Mouse (Mus musculus): ENCODE data around the gene Endod1. TPM values are rescaled to one million over a fixed set of nuclear protein-coding genes. Genes with fewer than 3 reads are reported as not detected.

Gene Endod1
- polyA plus RNA-seq (2015; fragmentation: Nextera tagmentation; extraction: Ambion mirVana): 27.1 and 36.7 TPM in 2 replicates

- H3K9ac ChIP-seq (ENCODE audit: low read depth, low read length): peak within 1 kb of the TSS; percentile 96
- no peaks in the 10 kb centered on the region for H3K36me3 ChIP-seq (ENCODE audit: control insufficient read depth, insufficient read depth, low read length)
- peak within 1 kb of the TSS; percentile 93 for H3K27ac ChIP-seq (ENCODE audit: low read length)
- WGBS: 1% methylated on average over 8 of the region's 8 CpGs
- peaks cover 18% of the 10 kb centered on the region for H3K4me1 ChIP-seq (ENCODE audit: control insufficient read depth, insufficient read depth, low read length)
- H3K4me3 ChIP-seq (ENCODE audit: low read depth, low read length): peak within 1 kb of the TSS; percentile 82
- peak; percentile 78 for ATAC-seq
- no peaks in the 10 kb centered on the region for H3K9me3 ChIP-seq (replicated peaks; ENCODE audit: control insufficient read depth, low read length, poor library complexity, severe bottlenecking)
- peak within 1 kb of the TSS; percentile 81 for H3K4me2 ChIP-seq (ENCODE audit: low read length)
- no peaks in the 10 kb centered on the region for H3K27me3 ChIP-seq (ENCODE audit: control insufficient read depth, insufficient read depth, low read depth, low read length)
Measured at GRCm38 (mm10) chr9:14381353-14382055, at the start of gene Endod1. TSS of gene Endod1 (minus strand) at chr9:14381507.

DNA sequence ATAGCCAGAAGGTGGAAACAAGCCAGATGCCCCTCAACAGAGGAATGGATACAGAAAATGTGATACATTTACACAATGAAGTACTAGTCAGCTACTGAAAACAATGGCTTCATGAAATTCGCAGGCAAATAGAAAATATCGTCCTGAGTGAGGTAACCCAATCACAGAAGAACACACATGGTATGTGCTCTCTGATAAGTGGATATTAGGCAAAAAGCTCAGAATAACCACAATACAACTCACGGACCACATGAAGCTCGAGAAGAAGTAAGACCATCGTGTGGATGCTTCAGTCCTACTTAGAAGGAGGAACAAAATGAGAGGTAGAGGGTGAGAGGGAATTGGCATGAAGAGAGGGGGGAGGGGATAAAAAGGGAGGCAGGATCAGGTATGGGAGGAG is 27.8 kb upstream of the Endod1 start:
- ATAC-seq: no peak
- Histone ChIP-seq H3K36me3 (ENCODE audit: control insufficient read depth, insufficient read depth, low read length) (no peaks in the 10 kb centered on the region), H3K4me2 (ENCODE audit: low read length) (no peak overlapping the region), H3K27me3 (ENCODE audit: control insufficient read depth, insufficient read depth, low read depth, low read length) (no peaks in the 10 kb centered on the region), H3K9ac (ENCODE audit: low read depth, low read length) (no peak overlapping the region), H3K4me3 (ENCODE audit: low read depth, low read length) (no peak overlapping the region), H3K4me1 (ENCODE audit: control insufficient read depth, insufficient read depth, low read length) (no peaks in the 10 kb centered on the region), H3K9me3 (replicated peaks; ENCODE audit: control insufficient read depth, low read length, poor library complexity, severe bottlenecking) (no peaks in the 10 kb centered on the region), H3K27ac (ENCODE audit: low read length) (no peak overlapping the region)
- 97% methylated on average over 5 of the region's 5 CpGs for WGBS

DNA sequence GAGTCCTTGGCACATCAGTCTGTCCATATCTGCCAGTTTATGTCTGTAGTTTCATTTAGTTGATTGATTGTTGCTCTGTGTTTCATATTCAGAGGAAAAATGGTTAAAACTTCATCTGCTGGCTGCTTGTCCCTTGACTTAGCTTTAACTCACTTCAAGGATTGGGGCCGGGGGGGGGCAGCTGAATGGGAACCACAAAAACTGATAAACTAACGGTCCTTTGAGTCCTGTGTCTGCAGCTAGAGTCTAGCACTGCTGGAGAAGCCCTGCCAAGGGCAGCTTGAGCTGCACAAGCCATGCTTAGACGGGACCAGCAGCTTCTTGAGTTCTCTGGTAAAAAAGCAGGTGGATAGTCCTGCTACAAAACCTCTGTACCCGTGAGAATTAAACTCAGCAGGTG is 26.7 kb upstream of the Endod1 start:
- Histone ChIP-seq H3K27me3 (ENCODE audit: control insufficient read depth, insufficient read depth, low read depth, low read length) (no peaks in the 10 kb centered on the region), H3K9me3 (replicated peaks; ENCODE audit: control insufficient read depth, low read length, poor library complexity, severe bottlenecking) (no peaks in the 10 kb centered on the region), H3K9ac (ENCODE audit: low read depth, low read length) (no peak overlapping the region), H3K27ac (ENCODE audit: low read length) (no peak overlapping the region), H3K4me3 (ENCODE audit: low read depth, low read length) (no peak overlapping the region), H3K36me3 (ENCODE audit: control insufficient read depth, insufficient read depth, low read length) (no peaks in the 10 kb centered on the region), H3K4me1 (ENCODE audit: control insufficient read depth, insufficient read depth, low read length) (no peaks in the 10 kb centered on the region), H3K4me2 (ENCODE audit: low read length) (no peak overlapping the region)
- no peak for ATAC-seq
- 79% methylated on average over 4 of the region's 4 CpGs for WGBS

DNA sequence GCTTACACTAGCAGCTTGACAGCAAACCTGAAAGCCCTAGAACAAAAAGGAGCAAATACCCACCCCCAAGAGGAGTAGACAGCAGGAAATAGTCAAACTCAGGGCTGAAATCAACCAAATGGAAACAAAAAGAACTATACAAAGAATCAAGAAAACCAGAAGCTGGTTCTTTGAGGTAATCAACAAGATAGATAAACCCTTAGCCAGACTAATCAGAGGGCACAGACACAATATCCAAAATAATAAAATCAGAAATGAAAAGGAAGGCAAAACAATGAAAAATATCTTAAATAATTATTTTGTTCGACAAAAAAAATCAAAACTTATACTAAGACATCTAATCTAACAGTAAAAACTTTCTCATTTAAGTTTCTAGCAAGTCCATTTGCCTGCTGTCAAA is 24.7 kb upstream of the Endod1 start:
- Histone ChIP-seq H3K27me3 (ENCODE audit: control insufficient read depth, insufficient read depth, low read depth, low read length) (no peaks in the 10 kb centered on the region), H3K27ac (ENCODE audit: low read length) (no peak overlapping the region), H3K36me3 (ENCODE audit: control insufficient read depth, insufficient read depth, low read length) (no peaks in the 10 kb centered on the region), H3K4me1 (ENCODE audit: control insufficient read depth, insufficient read depth, low read length) (no peaks in the 10 kb centered on the region), H3K9ac (ENCODE audit: low read depth, low read length) (no peak overlapping the region), H3K4me2 (ENCODE audit: low read length) (no peak overlapping the region), H3K4me3 (ENCODE audit: low read depth, low read length) (no peak overlapping the region), H3K9me3 (replicated peaks; ENCODE audit: control insufficient read depth, low read length, poor library complexity, severe bottlenecking) (no peaks in the 10 kb centered on the region)
- ATAC-seq: no peak
- 81% methylated on average over 1 of the region's 1 CpGs for WGBS

DNA sequence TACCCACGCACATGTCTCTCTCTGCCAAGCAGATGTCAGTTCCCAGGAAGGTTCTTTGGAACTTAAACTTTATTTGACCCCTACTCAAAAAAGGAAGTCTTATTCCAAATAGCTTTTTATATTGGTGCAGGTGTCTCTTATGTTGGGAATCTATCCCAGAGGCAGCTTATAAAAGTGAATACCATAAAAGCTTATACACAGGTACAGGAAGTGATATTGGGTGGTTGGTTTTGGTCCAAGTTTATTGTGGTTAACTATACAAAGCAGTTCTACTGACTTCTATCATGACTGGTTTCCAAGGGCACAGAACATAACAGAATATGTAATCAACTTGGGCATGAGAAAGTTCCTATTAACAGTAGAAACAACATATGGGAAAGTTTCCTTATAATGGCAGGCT is 20.8 kb upstream of the Endod1 start:
- Histone ChIP-seq H3K4me1 (ENCODE audit: control insufficient read depth, insufficient read depth, low read length) (no peaks in the 10 kb centered on the region), H3K4me2 (ENCODE audit: low read length) (no peak overlapping the region), H3K27me3 (ENCODE audit: control insufficient read depth, insufficient read depth, low read depth, low read length) (no peaks in the 10 kb centered on the region), H3K9me3 (replicated peaks; ENCODE audit: control insufficient read depth, low read length, poor library complexity, severe bottlenecking) (no peaks in the 10 kb centered on the region), H3K4me3 (ENCODE audit: low read depth, low read length) (no peak overlapping the region), H3K9ac (ENCODE audit: low read depth, low read length) (no peak overlapping the region), H3K36me3 (ENCODE audit: control insufficient read depth, insufficient read depth, low read length) (no peaks in the 10 kb centered on the region), H3K27ac (ENCODE audit: low read length) (no peak overlapping the region)
- WGBS: 88% methylated on average over 1 of the region's 1 CpGs
- no peak for ATAC-seq

DNA sequence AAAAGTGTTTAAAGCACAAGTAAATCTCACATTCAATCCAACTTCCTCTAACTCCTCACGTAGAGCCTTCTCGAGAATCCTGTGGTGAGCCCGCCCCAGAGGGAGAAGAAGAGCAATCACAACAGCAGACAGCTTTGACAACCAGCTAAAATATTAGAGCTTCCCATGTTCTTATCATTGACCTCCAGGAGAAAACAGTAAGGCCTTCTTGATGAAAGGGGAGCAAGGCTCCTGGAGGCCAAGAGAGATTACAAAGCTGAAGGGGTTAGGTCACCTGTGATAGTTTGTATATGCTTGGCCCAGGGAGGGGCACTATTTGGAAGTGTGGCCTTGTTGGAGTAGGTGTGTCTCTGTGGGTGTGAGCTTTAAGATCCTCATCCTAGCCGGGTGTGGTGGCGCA is 19.1 kb upstream of the Endod1 start:
- Histone ChIP-seq H3K27ac (ENCODE audit: low read length) (no peak overlapping the region), H3K9ac (ENCODE audit: low read depth, low read length) (no peak overlapping the region), H3K36me3 (ENCODE audit: control insufficient read depth, insufficient read depth, low read length) (no peaks in the 10 kb centered on the region), H3K9me3 (replicated peaks; ENCODE audit: control insufficient read depth, low read length, poor library complexity, severe bottlenecking) (no peaks in the 10 kb centered on the region), H3K27me3 (ENCODE audit: control insufficient read depth, insufficient read depth, low read depth, low read length) (no peaks in the 10 kb centered on the region), H3K4me1 (ENCODE audit: control insufficient read depth, insufficient read depth, low read length) (no peaks in the 10 kb centered on the region), H3K4me3 (ENCODE audit: low read depth, low read length) (no peak overlapping the region), H3K4me2 (ENCODE audit: low read length) (no peak overlapping the region)
- ATAC-seq: no peak
- WGBS: 90% methylated on average over 5 of the region's 5 CpGs

DNA sequence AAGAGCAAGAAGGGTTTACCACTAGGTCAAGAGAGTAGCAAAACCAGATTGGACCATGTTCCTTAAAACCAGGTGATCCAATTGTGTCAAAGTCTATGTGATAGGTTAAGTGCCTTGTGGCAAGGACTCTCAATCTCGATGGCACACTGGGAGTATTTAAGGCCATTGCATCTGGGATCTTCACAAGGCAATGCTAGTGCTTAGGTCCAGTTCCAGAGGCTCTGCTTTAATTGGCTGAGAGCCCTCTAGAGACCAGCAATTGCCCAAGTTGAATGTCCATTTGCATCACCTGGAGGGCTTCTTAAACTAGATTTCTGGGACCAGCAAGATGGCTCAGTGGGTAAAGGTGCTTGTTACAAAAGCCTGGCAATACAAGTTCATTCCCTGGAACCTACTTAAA is 17.6 kb upstream of the Endod1 start:
- no peak overlapping the region for H3K4me3 ChIP-seq (ENCODE audit: low read depth, low read length)
- H3K4me2 ChIP-seq (ENCODE audit: low read length): no peak overlapping the region
- no peaks in the 10 kb centered on the region for H3K4me1 ChIP-seq (ENCODE audit: control insufficient read depth, insufficient read depth, low read length)
- no peaks in the 10 kb centered on the region for H3K36me3 ChIP-seq (ENCODE audit: control insufficient read depth, insufficient read depth, low read length)
- H3K27ac ChIP-seq (ENCODE audit: low read length): no peak overlapping the region
- no peak for ATAC-seq
- WGBS: 92% methylated on average over 1 of the region's 1 CpGs
- H3K9ac ChIP-seq (ENCODE audit: low read depth, low read length): no peak overlapping the region
- no peaks in the 10 kb centered on the region for H3K27me3 ChIP-seq (ENCODE audit: control insufficient read depth, insufficient read depth, low read depth, low read length)
- H3K9me3 ChIP-seq (replicated peaks; ENCODE audit: control insufficient read depth, low read length, poor library complexity, severe bottlenecking): no peaks in the 10 kb centered on the region

- Histone ChIP-seq H3K4me1 (ENCODE audit: control insufficient read depth, insufficient read depth, low read length) (no peaks in the 10 kb centered on the region), H3K4me3 (ENCODE audit: low read depth, low read length) (no peak overlapping the region), H3K9me3 (replicated peaks; ENCODE audit: control insufficient read depth, low read length, poor library complexity, severe bottlenecking) (no peaks in the 10 kb centered on the region), H3K9ac (ENCODE audit: low read depth, low read length) (no peak overlapping the region), H3K36me3 (ENCODE audit: control insufficient read depth, insufficient read depth, low read length) (no peaks in the 10 kb centered on the region), H3K27me3 (ENCODE audit: control insufficient read depth, insufficient read depth, low read depth, low read length) (no peaks in the 10 kb centered on the region), H3K4me2 (ENCODE audit: low read length) (no peak overlapping the region), H3K27ac (ENCODE audit: low read length) (no peak overlapping the region)
- WGBS: 61% methylated on average over 1 of the region's 1 CpGs
- ATAC-seq: no peak
Measured at GRCm38 (mm10) chr9:14398084-14398483, 16.8 kb upstream of the Endod1 start.

- Histone ChIP-seq H3K9me3 (replicated peaks; ENCODE audit: control insufficient read depth, low read length, poor library complexity, severe bottlenecking) (no peaks in the 10 kb centered on the region), H3K27me3 (ENCODE audit: control insufficient read depth, insufficient read depth, low read depth, low read length) (no peaks in the 10 kb centered on the region), H3K4me3 (ENCODE audit: low read depth, low read length) (no peak overlapping the region), H3K27ac (ENCODE audit: low read length) (no peak overlapping the region), H3K9ac (ENCODE audit: low read depth, low read length) (no peak overlapping the region), H3K36me3 (ENCODE audit: control insufficient read depth, insufficient read depth, low read length) (no peaks in the 10 kb centered on the region), H3K4me2 (ENCODE audit: low read length) (no peak overlapping the region), H3K4me1 (ENCODE audit: control insufficient read depth, insufficient read depth, low read length) (no peaks in the 10 kb centered on the region)
- 93% methylated on average over 6 of the region's 6 CpGs for WGBS
- ATAC-seq: no peak
Measured at GRCm38 (mm10) chr9:14397449-14397819, 16.1 kb upstream of the Endod1 start.
